In the genomic region with DNA sequence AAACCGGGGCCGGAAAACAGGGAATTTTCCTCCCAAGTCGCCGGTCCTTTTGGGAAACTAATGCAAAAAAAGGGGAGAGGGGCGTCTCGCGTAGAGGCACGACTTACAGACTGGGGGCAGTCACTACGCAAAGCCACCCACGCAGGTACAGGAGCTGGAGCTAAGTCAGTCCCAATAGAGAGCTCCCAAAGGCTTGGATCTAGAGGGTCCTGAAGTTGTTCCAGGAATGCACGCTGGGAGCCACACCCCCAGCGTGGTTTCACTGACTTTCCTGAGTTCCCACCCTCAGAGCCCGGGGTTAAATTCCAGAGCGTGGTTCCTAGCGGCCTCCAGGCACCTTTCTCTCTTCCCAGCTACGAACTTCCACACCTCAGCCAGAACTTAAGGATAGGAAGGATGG, we compare ENCODE assay signal across 8 mouse cellular contexts. TPM values are rescaled to one million over a fixed set of nuclear protein-coding genes. Genes with fewer than 3 reads are reported as not detected.
DNase-seq lines count a peak whose midpoint lies in the region; ATAC-seq and TF ChIP-seq lines count a peak whose summit lies in the region.

No protein-coding gene starts in this region.

- no peak for TF ChIP-seq EP300 in liver, embryonic 14.5 days (IDR thresholded peaks at IDR 0.05; ENCODE audit: low read depth)
- TF ChIP-seq EP300 in stomach, postnatal 0 days (optimal IDR thresholded peaks at IDR 0.05): no peak

- no peaks in the 10 kb centered on the region for H3K36me3 ChIP-seq in heart, embryonic 10.5 days
- H3K36me3 ChIP-seq in hindbrain, postnatal 0 days (ENCODE audit: insufficient read depth, low read length): no peaks in the 10 kb centered on the region
- H3K36me3 ChIP-seq in liver, embryonic 14.5 days (replicated peaks; ENCODE audit: control insufficient read depth, insufficient read depth, low read depth): no peaks in the 10 kb centered on the region
- H3K36me3 ChIP-seq in stomach, postnatal 0 days (ENCODE audit: control insufficient read depth, insufficient read depth, low read length): no peaks in the 10 kb centered on the region

- DNase-seq in heart, embryonic 10.5 days (ENCODE audit: low spot score): peak; percentile 80
- no peak for DNase-seq in heart, adult 18-20 months
- no peak for DNase-seq in hindbrain, postnatal 0 days (ENCODE audit: low spot score)
- DNase-seq in liver, embryonic 14.5 days (ENCODE audit: low read depth in 3 of 3, low spot score in 3 of 3): peak in 1 of 3 experiments; percentile 22
- DNase-seq in stomach, postnatal 0 days (ENCODE audit: low spot score): peak; percentile 46
- DNase-seq in gastrocnemius, postnatal 36 days: no peak

- ATAC-seq in hindbrain, postnatal 0 days: peak; percentile 52
- peak; percentile 12; the same call in 1 of the 2 replicates for ATAC-seq in liver, embryonic 14.5 days (ENCODE audit: insufficient read depth)
- peak; percentile 22 for ATAC-seq in stomach, postnatal 0 days (ENCODE audit: low FRiP score, low TSS enrichment)
- no peak for ATAC-seq in erythroid progenitor cell, adult 5-6 weeks (replicated peaks; ENCODE audit: low FRiP score, poor library complexity, severe bottlenecking)

- TF ChIP-seq POLR2A in cortical plate, adult 2 months (IDR thresholded peaks at IDR 0.05; ENCODE audit: extremely low read depth, insufficient read depth, low read length): no peak

- intact Hi-C loops in gastrocnemius, postnatal 36 days (cut with DNase I): no loop called here

- no peak for TF ChIP-seq CTCF in cortical plate, adult 2 months (IDR thresholded peaks at IDR 0.05; ENCODE audit: extremely low read depth, insufficient read depth, low read length)
- TF ChIP-seq CTCF in hindbrain, postnatal 0 days (IDR thresholded peaks at IDR 0.05; ENCODE audit: low read depth): peak; percentile 21; the same call in 1 of the 2 replicates
- no peak for TF ChIP-seq CTCF in liver, embryonic 14.5 days (IDR thresholded peaks at IDR 0.05; ENCODE audit: low read depth)
- no peak for TF ChIP-seq CTCF in stomach, postnatal 0 days (IDR thresholded peaks at IDR 0.05; ENCODE audit: low read depth)

- peak overlapping the region; percentile 95 for H3K4me2 ChIP-seq in hindbrain, postnatal 0 days (ENCODE audit: low read depth, low read length)
- H3K4me2 ChIP-seq in liver, embryonic 14.5 days (ENCODE audit: low read depth): peak overlapping the region; percentile 97
- peak overlapping the region; percentile 94 for H3K4me2 ChIP-seq in stomach, postnatal 0 days (replicated peaks; ENCODE audit: low read depth)

- peak overlapping the region; percentile 97 for H3K9ac ChIP-seq in hindbrain, postnatal 0 days (replicated peaks; ENCODE audit: low read length)
- peak overlapping the region; percentile 90 for H3K9ac ChIP-seq in liver, embryonic 14.5 days (replicated peaks)
- H3K9ac ChIP-seq in stomach, postnatal 0 days (ENCODE audit: low read length): peak overlapping the region; percentile 99

- H3K4me1 ChIP-seq in heart, embryonic 10.5 days: peaks cover 13% of the 10 kb centered on the region; the same call in 1 of the 2 replicates
- H3K4me1 ChIP-seq in cortical plate, adult 2 months (ENCODE audit: control insufficient read depth, insufficient read depth, low read length): no peaks in the 10 kb centered on the region
- H3K4me1 ChIP-seq in hindbrain, postnatal 0 days (ENCODE audit: insufficient read depth, low read length): no peaks in the 10 kb centered on the region
- H3K4me1 ChIP-seq in liver, embryonic 14.5 days (replicated peaks; ENCODE audit: control insufficient read depth in 2 of 2, insufficient read depth in 2 of 2, low read length in 1 of 2): peaks cover 5 to 6% of the 10 kb centered on the region in 2 experiments; a peak in 3 of 4 replicates
- H3K4me1 ChIP-seq in stomach, postnatal 0 days (replicated peaks; ENCODE audit: control insufficient read depth, insufficient read depth): no peaks in the 10 kb centered on the region

- H3K27me3 ChIP-seq in heart, embryonic 10.5 days (ENCODE audit: insufficient read depth, poor library complexity, severe bottlenecking): no peaks in the 10 kb centered on the region
- H3K27me3 ChIP-seq in hindbrain, postnatal 0 days (ENCODE audit: insufficient read depth, low read length): no peaks in the 10 kb centered on the region
- H3K27me3 ChIP-seq in liver, embryonic 14.5 days (ENCODE audit: control insufficient read depth, insufficient read depth, low read length): no peaks in the 10 kb centered on the region
- no peaks in the 10 kb centered on the region for H3K27me3 ChIP-seq in stomach, postnatal 0 days (ENCODE audit: control insufficient read depth, insufficient read depth, low read length)

- peak overlapping the region; percentile 99 for H3K27ac ChIP-seq in heart, embryonic 10.5 days
- H3K27ac ChIP-seq in cortical plate, adult 2 months (ENCODE audit: insufficient read depth, low read length): no peak overlapping the region
- H3K27ac ChIP-seq in hindbrain, postnatal 0 days: peak overlapping the region; percentile 96; the same call in 1 of the 2 replicates
- H3K27ac ChIP-seq in liver, embryonic 14.5 days: no peak overlapping the region
- H3K27ac ChIP-seq in stomach, postnatal 0 days (replicated peaks): peak overlapping the region; percentile 58; the same call in 1 of the 2 replicates

- under 1% methylated on average over 16 of the region's 16 CpGs for WGBS in heart, embryonic 10.5 days
- WGBS in hindbrain, postnatal 0 days: under 1% methylated on average over 16 of the region's 16 CpGs
- 4% methylated on average over 16 of the region's 16 CpGs for WGBS in liver, embryonic 14.5 days (ENCODE audit: insufficient replicate concordance)
- under 1% methylated on average over 16 of the region's 16 CpGs for WGBS in stomach, postnatal 0 days

- peak overlapping the region; percentile 83 for H3K4me3 ChIP-seq in heart, embryonic 10.5 days
- peak overlapping the region; percentile 95 for H3K4me3 ChIP-seq in cortical plate, adult 2 months (ENCODE audit: insufficient read depth, low read length)
- peak overlapping the region; percentile 97 for H3K4me3 ChIP-seq in hindbrain, postnatal 0 days (ENCODE audit: low read length)
- H3K4me3 ChIP-seq in liver, embryonic 14.5 days (ENCODE audit: insufficient read depth in 1 of 2, low read depth in 2 of 2, low read length in 2 of 2): peak overlapping the region; percentile 73 to 96
- H3K4me3 ChIP-seq in stomach, postnatal 0 days (ENCODE audit: low read depth, low read length): peak overlapping the region; percentile 76

- H3K9me3 ChIP-seq in heart, embryonic 10.5 days: no peaks in the 10 kb centered on the region
- no peaks in the 10 kb centered on the region for H3K9me3 ChIP-seq in hindbrain, postnatal 0 days (ENCODE audit: low read length)
- H3K9me3 ChIP-seq in liver, embryonic 14.5 days (ENCODE audit: control insufficient read depth, low read length): no peaks in the 10 kb centered on the region
- H3K9me3 ChIP-seq in stomach, postnatal 0 days (ENCODE audit: control insufficient read depth, low read length): no peaks in the 10 kb centered on the region

RNA-seq across cellular contexts. Expression of gene Bptf, which starts 0.5 kb away (rescaled TPM):
- polyA plus RNA-seq in heart, embryonic 10.5 days (2016; fragmentation: Nextera tagmentation; extraction: Ambion mirVana): 19.1 and 25.5 TPM in 2 replicates
- 10 to 100 TPM; 27.9 to 31.3 TPM for total RNA-seq in heart, adult 18-20 months (2021)
- polyA plus RNA-seq in cortical plate, adult 2 months (2012; rRNA removed): 36.5 and 40.8 TPM in 2 replicates
- 30.0 and 42.1 TPM in 2 replicates for total RNA-seq in hindbrain, postnatal 0 days (2014; rRNA removed)
- 19.7 and 19.8 TPM in 2 replicates for polyA plus RNA-seq in hindbrain, postnatal 0 days (2015; fragmentation: Nextera tagmentation; extraction: Ambion mirVana)
- 7.1 and 10.3 TPM in 2 replicates for polyA plus RNA-seq in liver, embryonic 14.5 days (2012; rRNA removed)
- 7.5 and 7.9 TPM in 2 replicates for polyA plus RNA-seq in liver, embryonic 14.5 days (2014; fragmentation: Nextera tagmentation; extraction: Ambion mirVana)
- 11.8 and 13.8 TPM in 2 replicates for polyA plus RNA-seq in stomach, postnatal 0 days (2015; fragmentation: Nextera tagmentation; extraction: Ambion mirVana)
- total RNA-seq in erythroid progenitor cell, adult 5-6 weeks (2015; ENCODE audit: low replicate concordance): 35.0 and 65.4 TPM in 2 replicates
- 54.1 and 57.1 TPM in 2 replicates for total RNA-seq in erythroid progenitor cell, adult 5-6 weeks (2017; ENCODE audit: low replicate concordance)
- 10 to 100 TPM; 15.9 to 18.0 TPM for total RNA-seq in gastrocnemius, postnatal 36 days (2021)

RNA-seq across cellular contexts. Expression of gene Nol11, which starts 56.8 kb away (rescaled TPM):
- 59.5 and 63.0 TPM in 2 replicates for polyA plus RNA-seq in heart, embryonic 10.5 days (2016; fragmentation: Nextera tagmentation; extraction: Ambion mirVana)
- total RNA-seq in heart, adult 18-20 months (2021): 10 to 100 TPM; 17.8 to 18.5 TPM
- 15.6 and 19.0 TPM in 2 replicates for polyA plus RNA-seq in cortical plate, adult 2 months (2012; rRNA removed)
- 26.8 and 31.5 TPM in 2 replicates for total RNA-seq in hindbrain, postnatal 0 days (2014; rRNA removed)
- polyA plus RNA-seq in hindbrain, postnatal 0 days (2015; fragmentation: Nextera tagmentation; extraction: Ambion mirVana): 33.5 and 35.3 TPM in 2 replicates
- 7.0 and 11.3 TPM in 2 replicates for polyA plus RNA-seq in liver, embryonic 14.5 days (2012; rRNA removed)
- polyA plus RNA-seq in liver, embryonic 14.5 days (2014; fragmentation: Nextera tagmentation; extraction: Ambion mirVana): 19.9 and 20.5 TPM in 2 replicates
- polyA plus RNA-seq in stomach, postnatal 0 days (2015; fragmentation: Nextera tagmentation; extraction: Ambion mirVana): 17.5 and 18.7 TPM in 2 replicates
- total RNA-seq in erythroid progenitor cell, adult 5-6 weeks (2015; ENCODE audit: low replicate concordance): 8.6 and 10.9 TPM in 2 replicates
- total RNA-seq in erythroid progenitor cell, adult 5-6 weeks (2017; ENCODE audit: low replicate concordance): 7.9 and 9.5 TPM in 2 replicates
- total RNA-seq in gastrocnemius, postnatal 36 days (2021): 10 to 100 TPM in 1 of 2 experiments, 1 to 10 TPM in 1; 9.3 to 12.8 TPM

Comparison
In these comparisons a context has a peak if more than half of its experiments do, and no peak if none do; other contexts are left out.
1. DNase-seq: peak in heart, embryonic 10.5 days (single experiment) and stomach, postnatal 0 days (single experiment); none in heart, adult 18-20 months (0 of 2), hindbrain, postnatal 0 days (single experiment) and gastrocnemius, postnatal 36 days (0 of 2).
2. H3K27ac ChIP-seq: peak in heart, embryonic 10.5 days (single experiment), hindbrain, postnatal 0 days (single experiment) and stomach, postnatal 0 days (single experiment); none in cortical plate, adult 2 months (single experiment) and liver, embryonic 14.5 days (single experiment).
3. Peak in every context shown above with its lines, with median percentiles within 50 percentile points of each other: H3K4me3 ChIP-seq, H3K4me2 ChIP-seq and H3K9ac ChIP-seq.